Mouse (Mus musculus): ENCODE results near the gene Anapc2.
A peak's percentile ranks its signal among the peaks of the same experiment; 100 is the strongest.

Gene Anapc2

DNA sequence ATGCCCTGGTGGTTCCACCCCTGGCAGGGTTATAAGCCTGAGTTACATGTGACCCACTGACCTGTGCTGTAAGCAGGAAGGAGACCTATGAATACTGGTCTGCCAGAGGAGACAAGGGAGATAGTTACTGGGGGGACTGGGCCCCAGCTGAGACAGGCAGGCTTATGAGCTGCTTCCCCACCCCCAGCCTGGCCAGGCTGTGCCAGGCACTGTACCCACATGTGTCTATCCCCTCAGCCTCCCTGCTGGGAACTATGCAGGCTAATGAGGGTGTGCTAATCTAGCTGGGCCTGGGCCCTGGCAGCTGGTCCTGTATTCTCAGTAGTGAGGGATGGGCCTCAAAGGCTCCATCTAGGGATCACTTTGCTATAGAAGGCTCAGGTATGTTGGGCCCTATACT is 5.0 kb upstream of the Anapc2 start:
- no peak for DNase-seq (ENCODE audit: low read depth, low spot score)

- DNase-seq (ENCODE audit: low read depth, low spot score) = no peak
Measured at GRCm38 (mm10) chr2:25267746-25268309, 4.5 kb upstream of the Anapc2 start.

DNA sequence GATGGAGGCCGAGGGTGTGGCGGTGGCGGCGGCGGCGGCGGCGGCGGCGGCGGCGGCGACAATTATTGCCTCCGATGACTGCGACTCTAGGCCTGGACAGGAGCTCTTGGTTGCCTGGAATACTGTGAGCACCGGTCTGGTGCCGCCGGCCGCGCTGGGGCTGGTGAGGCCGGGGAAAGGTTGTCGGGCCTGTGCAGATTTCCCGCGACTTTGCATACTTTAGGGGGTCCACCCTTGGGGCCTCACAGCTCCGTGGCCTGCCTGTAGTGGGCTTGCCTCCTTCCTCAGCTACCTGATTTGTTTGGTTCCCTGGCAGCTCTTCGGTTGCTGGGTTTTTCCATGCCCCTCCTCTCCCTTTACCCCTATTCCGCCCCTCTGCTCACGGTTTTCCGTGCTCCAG is 237 bp downstream of the Anapc2 start:
- no peak for DNase-seq (ENCODE audit: low read depth, low spot score)

DNA sequence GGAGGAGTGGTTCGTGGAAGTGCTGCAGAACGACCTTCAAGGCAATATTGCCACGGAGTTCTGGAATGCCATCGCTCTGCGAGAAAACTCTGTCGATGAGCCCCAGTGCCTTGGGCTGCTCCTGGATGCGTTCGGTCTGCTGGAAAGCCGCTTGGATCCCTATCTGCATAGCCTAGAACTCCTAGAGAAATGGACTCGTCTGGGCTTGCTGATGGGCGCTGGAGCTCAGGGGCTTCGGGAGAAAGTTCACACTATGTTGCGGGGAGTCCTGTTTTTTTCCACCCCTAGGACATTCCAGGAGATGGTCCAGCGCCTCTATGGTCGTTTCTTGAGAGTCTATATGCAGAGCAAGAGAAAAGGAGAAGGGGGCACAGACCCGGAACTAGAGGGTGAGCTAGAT is 732 bp downstream of the Anapc2 start:
- DNase-seq (ENCODE audit: low read depth, low spot score) = no peak

DNA sequence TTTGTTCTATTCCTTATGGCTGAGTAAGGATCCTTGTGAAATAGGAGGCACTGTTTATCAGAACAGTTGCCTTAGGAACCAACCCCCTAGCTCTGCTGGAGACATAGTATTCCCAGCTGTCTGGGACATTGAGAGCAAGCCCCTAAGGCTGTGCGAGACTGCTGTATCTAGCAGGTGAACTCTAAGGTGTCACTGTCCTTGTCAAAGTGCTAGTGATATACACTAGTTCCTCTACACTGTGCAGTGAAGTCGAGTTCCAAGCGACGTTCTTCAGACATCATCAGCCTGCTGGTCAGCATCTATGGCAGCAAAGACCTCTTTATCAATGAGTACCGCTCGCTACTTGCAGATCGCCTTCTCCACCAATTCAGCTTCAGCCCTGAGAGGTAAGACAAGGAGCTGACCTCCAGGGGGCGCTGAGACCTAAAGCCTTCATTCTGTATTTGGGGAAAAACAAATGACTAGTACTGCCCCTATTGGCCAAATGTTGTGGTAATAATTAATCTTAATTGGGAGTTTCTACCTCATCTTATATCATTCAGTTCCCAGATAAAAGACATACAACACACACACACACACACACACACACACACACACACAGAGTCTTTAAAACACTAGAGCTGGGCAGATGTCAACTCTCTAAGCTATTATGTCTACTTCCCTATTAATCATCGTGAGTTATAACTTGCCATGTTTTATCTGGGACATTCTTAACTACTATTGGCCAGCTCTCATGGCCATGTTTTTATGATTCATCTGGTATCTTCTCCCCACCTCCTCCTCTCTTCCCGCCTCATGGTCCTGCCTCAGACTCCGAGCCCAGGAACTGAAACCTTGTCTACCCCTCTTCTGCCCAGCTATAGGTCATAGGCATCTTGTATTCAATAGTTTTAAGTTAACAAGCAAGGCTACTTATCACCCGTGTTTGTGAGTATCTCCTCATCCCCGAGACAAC is 6.9 kb downstream of the Anapc2 start:
- peak; percentile 56 for DNase-seq (ENCODE audit: low read depth, low spot score)

GRCm38 (mm10) chr2:25285551-25285950 is 13.3 kb downstream of the Anapc2 start:
- DNase-seq (ENCODE audit: low read depth, low spot score) = no peak

GRCm38 (mm10) chr2:25286314-25286713 is 14.0 kb downstream of the Anapc2 start:
- DNase-seq (ENCODE audit: low read depth, low spot score) = no peak

DNA sequence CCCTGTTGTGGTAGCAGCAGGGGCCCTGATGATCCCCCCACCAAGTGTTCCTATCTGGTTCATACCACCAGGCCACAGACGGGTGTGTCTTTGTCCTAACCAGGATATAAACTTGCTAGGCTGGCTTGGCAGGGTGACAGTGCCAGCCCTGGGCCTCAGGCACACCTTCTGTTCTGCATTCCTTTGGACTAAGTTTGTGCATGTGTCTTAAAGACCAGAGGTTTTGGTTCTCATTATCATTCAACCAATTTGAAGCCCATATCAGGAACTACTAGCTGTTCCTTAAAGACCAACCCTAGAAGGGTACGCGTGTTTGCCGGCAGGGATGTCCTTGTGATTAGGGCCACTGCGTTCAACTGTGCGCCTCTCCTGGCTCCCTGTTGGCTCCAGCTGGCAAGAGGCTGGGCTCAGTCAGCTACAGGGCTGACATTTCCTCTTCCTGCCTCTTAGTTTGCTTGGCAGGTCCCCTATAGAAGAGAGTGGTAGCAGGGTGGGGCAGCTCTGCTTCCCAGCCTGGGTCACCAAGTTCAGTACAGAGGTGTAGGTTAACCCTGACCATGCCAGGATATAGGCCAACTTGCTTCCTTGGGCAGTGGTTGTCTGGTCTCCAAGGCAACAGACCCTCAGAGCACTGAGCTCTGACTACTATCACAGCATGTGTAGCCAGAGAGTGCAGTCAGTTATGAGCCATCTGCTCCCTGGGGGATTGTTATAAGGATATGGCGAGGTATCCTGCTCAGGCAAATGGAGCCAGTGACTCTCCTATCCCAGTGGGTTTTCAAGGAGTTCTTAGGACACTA is 14.8 kb downstream of the Anapc2 start:
- DNase-seq (ENCODE audit: low read depth, low spot score) = no peak

DNA sequence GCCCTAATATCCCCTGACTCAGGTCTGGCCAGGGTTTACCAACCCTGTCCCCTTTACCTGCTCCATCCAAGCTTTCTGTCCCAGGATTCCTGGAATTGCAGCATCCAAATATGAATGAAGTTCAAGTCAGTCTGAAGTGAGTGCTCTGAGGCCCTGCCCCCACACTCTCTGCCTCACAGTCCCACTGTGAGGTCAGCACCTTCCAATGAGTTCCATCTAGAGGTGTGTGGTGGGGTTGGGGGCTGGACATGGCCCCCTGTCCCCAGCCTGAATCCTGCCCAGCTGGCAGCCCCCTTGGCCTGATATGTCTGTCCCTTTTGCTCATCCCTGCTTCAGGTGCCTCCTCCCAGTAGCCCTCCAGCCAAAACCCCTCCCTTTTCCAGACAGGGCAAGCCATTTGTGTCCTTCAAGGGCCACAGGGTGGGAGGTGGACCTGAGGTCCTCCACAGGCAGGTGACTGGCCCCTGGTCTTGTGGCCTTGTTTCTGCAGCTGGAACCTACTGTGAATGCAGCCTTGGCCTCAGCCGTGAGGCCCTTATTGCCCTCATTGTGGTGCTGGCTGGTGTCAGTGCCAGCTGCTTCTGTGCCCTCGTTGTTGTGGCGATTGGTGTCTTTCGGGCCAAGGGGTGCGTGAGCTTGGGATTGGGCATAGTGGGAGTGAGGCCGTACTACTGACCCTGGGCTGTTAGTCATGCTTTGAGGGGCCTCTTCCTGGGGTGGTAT is 15.8 kb downstream of the Anapc2 start, which contains the start of gene Tmem210:
Gene Tmem210 (plus strand): TSS at position 219 of the 723 bp plus-strand sequence.
- no peak for DNase-seq (ENCODE audit: low read depth, low spot score)

- DNase-seq (ENCODE audit: low read depth, low spot score) = no peak
Measured at GRCm38 (mm10) chr2:25288734-25289345, 16.6 kb downstream of the Anapc2 start.

DNA sequence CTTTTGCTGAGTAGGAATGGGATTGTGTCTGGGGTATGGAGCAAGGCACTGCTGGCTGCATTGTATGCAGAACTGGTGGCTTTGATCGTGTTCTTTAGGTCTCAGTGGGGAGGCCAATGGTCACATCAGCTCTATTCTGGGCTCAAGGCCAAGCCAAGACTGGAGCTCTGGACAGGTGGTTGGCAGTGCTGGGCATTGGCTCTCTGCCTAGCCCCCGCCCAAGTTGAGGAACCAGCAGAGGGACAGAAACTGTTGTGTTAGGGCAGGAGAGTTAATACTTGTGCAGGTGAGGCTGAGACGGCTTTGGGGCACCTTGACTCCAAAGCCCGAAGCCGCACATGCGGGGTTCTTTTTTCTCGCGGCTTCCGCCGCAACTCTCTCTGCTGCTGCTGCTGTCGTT is 17.4 kb downstream of the Anapc2 start, which contains the start of gene Lrrc26:
Gene Lrrc26 (plus strand): TSS at position 265 of the 400 bp plus-strand sequence.
- DNase-seq (ENCODE audit: low read depth, low spot score) = no peak

DNA sequence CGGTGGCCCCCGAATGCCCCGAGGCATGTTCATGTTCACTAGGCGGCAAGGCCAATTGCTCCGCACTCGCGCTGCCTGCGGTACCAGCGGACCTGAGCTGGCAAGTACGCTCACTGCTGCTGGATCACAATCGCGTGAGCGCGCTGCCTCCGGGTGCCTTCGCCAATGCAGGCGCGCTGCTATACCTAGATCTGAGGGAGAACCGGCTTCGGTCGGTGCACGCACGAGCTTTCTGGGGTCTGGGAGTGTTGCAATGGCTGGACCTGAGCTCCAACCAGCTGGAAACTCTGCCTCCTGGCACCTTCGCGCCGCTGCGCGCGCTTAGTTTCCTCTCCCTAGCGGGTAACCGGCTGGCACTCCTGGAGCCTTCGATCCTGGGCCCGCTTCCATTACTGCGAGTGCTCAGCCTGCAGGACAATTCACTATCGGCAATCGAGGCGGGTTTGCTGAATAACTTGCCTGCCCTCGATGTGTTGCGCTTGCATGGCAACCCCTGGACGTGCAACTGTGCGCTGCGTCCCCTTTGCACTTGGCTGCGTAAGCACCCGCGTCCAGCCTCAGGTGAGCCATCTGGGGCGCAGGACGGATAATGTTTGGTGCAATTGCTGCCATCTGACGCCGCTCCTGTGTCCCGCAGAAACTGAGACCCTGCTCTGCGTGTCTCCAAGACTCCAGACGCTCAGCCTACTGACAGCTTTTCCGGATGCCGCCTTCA is 18.0 kb downstream of the Anapc2 start:
- DNase-seq (ENCODE audit: low read depth, low spot score) = no peak

- no peak for DNase-seq (ENCODE audit: low read depth, low spot score)
Measured at GRCm38 (mm10) chr2:25290816-25291130, 18.5 kb downstream of the Anapc2 start.

- no peak for DNase-seq (ENCODE audit: low read depth, low spot score)
Measured at GRCm38 (mm10) chr2:25291184-25292053, 19.1 kb downstream of the Anapc2 start.

DNA sequence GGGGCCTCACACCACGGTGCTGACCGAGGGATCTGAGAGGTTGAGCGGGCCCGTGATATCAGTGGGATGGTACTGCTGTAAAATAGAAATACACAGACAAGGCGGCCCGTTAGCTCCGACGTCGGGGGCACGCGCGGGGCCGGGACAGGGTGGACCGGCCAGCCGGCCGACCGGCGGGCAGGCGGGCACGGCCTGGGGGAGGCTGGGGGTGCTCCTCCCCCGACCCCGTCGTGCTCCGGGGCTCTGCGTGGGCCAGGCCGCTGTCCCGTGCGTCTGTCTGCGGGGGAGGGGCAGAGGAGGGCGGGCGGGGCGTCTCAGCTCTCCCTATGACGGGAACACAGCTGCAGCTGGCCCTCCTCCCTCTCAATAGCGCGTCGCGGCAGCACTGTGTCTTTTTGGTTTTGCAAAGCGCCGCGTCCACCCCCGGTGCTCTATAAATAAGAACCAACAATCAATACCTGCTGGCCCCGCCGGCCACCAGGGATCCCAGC is 19.8 kb downstream of the Anapc2 start:
- no peak for DNase-seq (ENCODE audit: low read depth, low spot score)

DNA sequence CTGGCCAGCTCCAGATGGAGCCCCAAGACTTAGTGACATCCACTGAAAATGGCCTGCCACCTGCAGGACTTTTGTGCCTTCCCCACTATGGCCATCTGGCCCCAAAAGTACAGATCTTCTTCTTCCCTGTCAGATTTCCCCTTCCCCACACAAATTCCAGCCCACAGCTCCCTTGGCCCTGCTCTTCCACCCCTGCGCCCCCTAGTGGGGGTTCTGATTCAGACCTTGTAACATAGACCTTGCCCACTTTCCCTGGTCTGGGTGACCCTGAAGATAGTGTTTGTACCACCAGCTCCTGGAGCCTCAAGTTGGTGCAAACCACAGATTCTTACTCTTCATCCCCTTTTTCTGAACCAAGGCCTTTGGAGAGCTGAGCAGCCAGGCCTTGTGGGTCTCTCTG is 20.6 kb downstream of the Anapc2 start:
- DNase-seq (ENCODE audit: low read depth, low spot score) = peak; percentile 53

- DNase-seq (ENCODE audit: low read depth, low spot score) = no peak
Measured at GRCm38 (mm10) chr2:25293706-25294105, 21.4 kb downstream of the Anapc2 start.

- DNase-seq (ENCODE audit: low read depth, low spot score) = no peak
Measured at GRCm38 (mm10) chr2:25297093-25297492, 24.8 kb downstream of the Anapc2 start.

DNA sequence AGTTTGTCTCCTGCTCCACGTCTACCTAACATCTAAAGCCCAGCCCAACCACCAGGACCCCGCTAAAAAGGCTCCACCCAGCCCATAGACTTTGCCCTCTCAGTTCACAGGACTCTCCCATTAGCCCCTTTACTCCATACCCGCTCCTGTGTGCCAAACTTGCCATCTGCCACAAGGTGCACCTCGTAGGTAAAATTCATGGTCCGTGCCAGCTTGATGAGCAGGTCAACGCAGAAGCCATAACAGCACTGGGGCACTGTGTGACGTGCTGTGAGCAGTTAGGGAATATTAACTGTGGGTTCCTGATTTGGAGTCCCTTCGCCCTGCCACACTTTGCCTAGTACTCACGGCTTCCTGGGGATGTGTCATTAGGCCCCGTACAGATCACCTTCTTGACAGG is 25.8 kb downstream of the Anapc2 start:
- DNase-seq (ENCODE audit: low read depth, low spot score) = no peak
